Mouse (Mus musculus): ENCODE results near the gene Gm28048.

DNA sequence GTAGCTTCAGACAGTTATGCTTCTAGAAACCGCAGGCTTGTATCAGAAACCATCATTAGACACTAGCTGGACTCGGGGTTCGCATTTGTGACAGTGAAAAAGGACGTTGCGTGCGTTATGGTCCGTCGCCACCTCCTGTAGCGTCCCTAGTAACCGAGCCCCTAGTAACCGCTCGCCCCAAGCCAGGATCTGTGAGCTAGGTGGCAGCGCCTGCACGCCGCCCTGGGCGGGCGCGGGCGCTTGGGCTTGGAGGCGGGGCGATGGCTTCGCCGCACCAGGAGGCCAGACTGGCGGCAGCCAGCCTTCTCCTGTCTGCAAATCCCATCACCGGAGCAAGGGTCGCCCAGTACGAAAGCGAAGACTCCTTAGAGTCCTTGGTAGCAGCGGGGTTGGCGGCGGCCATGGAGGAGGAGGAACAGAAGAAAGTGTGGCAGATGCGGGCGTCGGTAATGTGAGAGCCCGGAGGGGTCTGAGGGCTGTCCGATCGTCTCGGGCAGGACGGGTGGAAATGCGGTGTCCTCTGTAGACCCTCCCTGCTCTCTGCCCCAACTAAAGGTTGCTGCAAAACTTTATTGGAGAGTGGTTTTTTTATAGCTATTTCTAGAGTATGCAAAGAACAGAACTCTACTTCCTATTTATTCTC, 26.4 kb upstream of the Gm28048 start:
- TF ChIP-seq POLR2A (IDR thresholded peaks at IDR 0.05; ENCODE audit: borderline replicate concordance, extremely low read depth, low read depth, low read length) (peak; percentile 64; the same call in 1 of the 2 replicates), CTCF (IDR thresholded peaks at IDR 0.05; ENCODE audit: insufficient read depth, low read length) (no peak)

Measured in lung, adult 2 months (tissue).